Mouse (Mus musculus): Measurements from ENCODE around the gene Wipf2. TPM values are rescaled to one million over a fixed set of nuclear protein-coding genes. Genes with fewer than 3 reads are reported as not detected.
"Not testable (repeated sequence)": the region's sequence is repeated elsewhere in the genome, so short reads cannot be mapped to it uniquely, and the experiment has no call there.

Gene Wipf2
- polyA plus RNA-seq (2015; fragmentation: Nextera tagmentation; extraction: Ambion mirVana): 6.3 and 6.8 TPM in 2 replicates

DNA sequence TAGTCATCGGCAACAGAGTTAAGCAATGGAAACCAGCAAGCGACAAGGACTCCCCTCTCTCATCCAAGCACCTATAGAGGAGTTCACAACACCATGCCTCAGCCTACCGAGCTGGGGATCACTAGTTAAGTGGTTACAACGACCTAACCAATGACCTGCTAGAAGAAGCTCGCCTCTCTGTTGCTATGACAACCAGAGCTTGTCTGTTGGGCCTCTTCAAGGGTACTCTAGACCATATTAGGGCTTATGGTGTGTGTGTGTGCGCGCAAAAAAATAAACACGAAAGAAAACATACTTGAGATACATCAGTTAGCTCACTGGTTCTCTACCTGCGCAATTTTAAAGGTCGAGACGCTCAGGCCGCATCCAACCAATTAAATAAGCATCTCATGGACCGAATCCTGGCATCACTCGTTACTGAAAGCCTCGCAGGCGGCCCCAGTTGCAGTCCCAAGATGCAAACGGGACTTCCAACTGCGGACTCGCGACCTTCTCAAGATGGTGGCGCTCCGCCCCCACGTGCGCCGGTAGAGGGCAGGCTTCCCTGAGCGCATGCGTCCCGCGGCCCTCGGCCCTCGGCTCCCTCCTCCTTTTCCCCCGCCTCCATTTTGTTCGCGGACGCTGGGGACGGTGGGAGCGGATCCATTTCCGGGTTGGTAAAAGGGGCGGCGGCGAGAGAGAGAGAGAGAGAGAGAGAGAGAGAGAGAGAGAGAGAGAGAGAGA, at the start of gene Wipf2:
TSS of gene Wipf2 (plus strand) at position 611 of the 723 bp plus-strand sequence.
- Histone ChIP-seq H3K4me3 (peak within 1 kb of the TSS; percentile 62), H3K9ac (peak within 1 kb of the TSS; percentile 84), H3K4me2 (peak within 1 kb of the TSS; percentile 70), H3K9me3 (no peaks in the 10 kb centered on the region), H3K36me3 (peaks cover 17% of the 10 kb centered on the region), H3K4me1 (peaks cover 13% of the 10 kb centered on the region), H3K27ac (peak within 1 kb of the TSS; percentile 94), H3K27me3 (no peaks in the 10 kb centered on the region)
- WGBS: 8% methylated on average over 32 of the region's 41 CpGs
- peak; percentile 90 for ATAC-seq (ENCODE audit: insufficient number of reproducible peaks, insufficient read depth, low FRiP score, low TSS enrichment, low read depth)

- Histone ChIP-seq H3K4me1 (no peaks in the 10 kb centered on the region), H3K4me2 (no peak overlapping the region), H3K27me3 (no peaks in the 10 kb centered on the region), H3K9me3 (no peaks in the 10 kb centered on the region), H3K27ac (no peak overlapping the region), H3K9ac (no peak overlapping the region), H3K36me3 (peaks cover 94% of the 10 kb centered on the region), H3K4me3 (no peak overlapping the region)
- 95% methylated on average over 1 of the region's 1 CpGs for WGBS
- ATAC-seq (ENCODE audit: insufficient number of reproducible peaks, insufficient read depth, low FRiP score, low TSS enrichment, low read depth): no peak
These were observed 46.7 kb upstream of the Wipf2 start for GRCm38 (mm10) chr11:98816706-98817239.

- Histone ChIP-seq H3K36me3 (peaks cover 96% of the 10 kb centered on the region), H3K9me3 (no peaks in the 10 kb centered on the region), H3K4me3 (no peak overlapping the region), H3K27me3 (no peaks in the 10 kb centered on the region), H3K9ac (no peak overlapping the region), H3K27ac (no peak overlapping the region), H3K4me2 (no peak overlapping the region), H3K4me1 (no peaks in the 10 kb centered on the region)
- ATAC-seq (ENCODE audit: insufficient number of reproducible peaks, insufficient read depth, low FRiP score, low TSS enrichment, low read depth): no peak
- 98% methylated on average over 5 of the region's 5 CpGs for WGBS
These were observed 42.5 kb upstream of the Wipf2 start for GRCm38 (mm10) chr11:98820968-98821367.

DNA sequence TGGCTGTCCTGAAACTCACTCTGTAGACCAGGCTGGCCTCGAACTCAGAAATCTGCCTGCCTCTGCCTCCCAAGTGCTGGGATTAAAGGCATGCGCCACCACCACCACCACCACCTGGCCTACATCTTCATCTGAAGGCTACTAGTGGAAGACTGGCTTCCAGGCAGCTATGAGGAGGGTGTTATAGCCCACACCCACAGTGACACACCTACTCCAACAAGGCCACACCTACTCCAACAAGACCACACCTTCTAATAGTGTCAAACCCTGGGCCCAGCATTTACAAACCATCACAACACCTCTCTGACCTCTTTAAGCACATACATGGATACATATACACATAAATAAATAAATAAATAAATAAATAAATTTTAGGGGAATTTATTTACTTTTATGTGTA, 37.4 kb upstream of the Wipf2 start:
- ATAC-seq (ENCODE audit: insufficient number of reproducible peaks, insufficient read depth, low FRiP score, low TSS enrichment, low read depth); H3K4me1 ChIP-seq; H3K9me3 ChIP-seq; H3K4me3 ChIP-seq; H3K9ac ChIP-seq; H3K4me2 ChIP-seq; H3K27me3 ChIP-seq; H3K27ac ChIP-seq: not testable (repeated sequence)
- 98% methylated on average over 2 of the region's 2 CpGs for WGBS
- H3K36me3 ChIP-seq: peaks cover 89% of the 10 kb centered on the region

GRCm38 (mm10) chr11:98827877-98828276, 35.6 kb upstream of the Wipf2 start:
- no peak for ATAC-seq (ENCODE audit: insufficient number of reproducible peaks, insufficient read depth, low FRiP score, low TSS enrichment, low read depth)
- 88% methylated on average over 2 of the region's 2 CpGs for WGBS
- no peaks in the 10 kb centered on the region for H3K4me1 ChIP-seq
- H3K4me2 ChIP-seq: no peak overlapping the region
- H3K4me3 ChIP-seq: no peak overlapping the region
- H3K27ac ChIP-seq: no peak overlapping the region
- no peaks in the 10 kb centered on the region for H3K27me3 ChIP-seq
- peaks cover 89% of the 10 kb centered on the region for H3K36me3 ChIP-seq
- no peak overlapping the region for H3K9ac ChIP-seq
- H3K9me3 ChIP-seq: no peaks in the 10 kb centered on the region

DNA sequence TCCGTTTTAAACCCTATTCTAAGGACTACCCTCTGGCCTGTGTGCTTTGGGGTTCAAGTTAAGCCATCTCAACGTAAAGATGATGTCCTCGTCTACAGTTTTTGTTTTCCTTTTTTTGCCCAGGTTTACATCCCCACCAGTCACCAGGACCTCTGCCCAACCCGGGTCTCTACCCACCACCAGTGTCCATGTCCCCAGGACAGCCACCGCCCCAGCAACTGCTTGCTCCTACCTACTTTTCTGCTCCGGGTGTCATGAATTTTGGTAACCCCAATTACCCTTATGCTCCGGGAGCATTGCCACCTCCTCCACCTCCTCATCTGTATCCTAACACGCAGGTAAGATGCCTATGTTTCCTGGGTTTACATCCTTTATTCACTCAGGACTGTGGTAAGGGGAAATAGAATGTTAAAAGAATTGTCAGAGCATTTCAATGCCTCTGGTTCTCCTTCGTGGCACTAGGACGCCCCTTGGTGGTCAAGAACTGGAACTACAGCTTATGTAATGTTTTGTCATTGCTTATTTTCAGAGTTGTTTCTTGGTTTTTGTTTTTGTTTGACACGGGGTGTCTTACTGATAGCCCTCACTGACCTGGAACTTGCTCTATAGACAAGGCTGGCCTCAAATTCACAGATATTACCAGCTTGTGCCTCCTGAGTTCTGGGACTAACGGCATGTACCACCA, 34.2 kb upstream of the Wipf2 start:
- WGBS: 76% methylated on average over 12 of the region's 12 CpGs
- Histone ChIP-seq H3K36me3 (peaks cover 90% of the 10 kb centered on the region), H3K4me1 (no peaks in the 10 kb centered on the region), H3K4me3 (no peak overlapping the region), H3K9me3 (no peaks in the 10 kb centered on the region), H3K9ac (no peak overlapping the region; the same call in 1 of the 2 replicates), H3K27ac (no peak overlapping the region), H3K27me3 (no peaks in the 10 kb centered on the region), H3K4me2 (no peak overlapping the region)
- no peak for ATAC-seq (ENCODE audit: insufficient number of reproducible peaks, insufficient read depth, low FRiP score, low TSS enrichment, low read depth)

- Histone ChIP-seq H3K9me3 (no peaks in the 10 kb centered on the region), H3K36me3 (peaks cover 90% of the 10 kb centered on the region), H3K4me1 (peaks cover 4% of the 10 kb centered on the region; the same call in 1 of the 2 replicates), H3K27me3 (no peaks in the 10 kb centered on the region), H3K4me2 (no peak overlapping the region), H3K9ac (no peak overlapping the region; the same call in 1 of the 2 replicates), H3K27ac (no peak overlapping the region), H3K4me3 (no peak overlapping the region)
- ATAC-seq (ENCODE audit: insufficient number of reproducible peaks, insufficient read depth, low FRiP score, low TSS enrichment, low read depth): no peak
- 79% methylated on average over 4 of the region's 4 CpGs for WGBS
These were observed 33.6 kb upstream of the Wipf2 start for GRCm38 (mm10) chr11:98829875-98830274.

- no peak overlapping the region for H3K4me2 ChIP-seq
- peaks cover 41% of the 10 kb centered on the region for H3K36me3 ChIP-seq
- peaks cover 34% of the 10 kb centered on the region for H3K27me3 ChIP-seq
- no peak overlapping the region for H3K4me3 ChIP-seq
- H3K9me3 ChIP-seq: no peaks in the 10 kb centered on the region
- 49% methylated on average over 5 of the region's 5 CpGs for WGBS
- H3K27ac ChIP-seq: no peak overlapping the region
- no peak overlapping the region for H3K9ac ChIP-seq
- H3K4me1 ChIP-seq: peaks cover 38% of the 10 kb centered on the region
- ATAC-seq (ENCODE audit: insufficient number of reproducible peaks, insufficient read depth, low FRiP score, low TSS enrichment, low read depth): no peak
These were observed 28.1 kb upstream of the Wipf2 start for GRCm38 (mm10) chr11:98835296-98835695.

DNA sequence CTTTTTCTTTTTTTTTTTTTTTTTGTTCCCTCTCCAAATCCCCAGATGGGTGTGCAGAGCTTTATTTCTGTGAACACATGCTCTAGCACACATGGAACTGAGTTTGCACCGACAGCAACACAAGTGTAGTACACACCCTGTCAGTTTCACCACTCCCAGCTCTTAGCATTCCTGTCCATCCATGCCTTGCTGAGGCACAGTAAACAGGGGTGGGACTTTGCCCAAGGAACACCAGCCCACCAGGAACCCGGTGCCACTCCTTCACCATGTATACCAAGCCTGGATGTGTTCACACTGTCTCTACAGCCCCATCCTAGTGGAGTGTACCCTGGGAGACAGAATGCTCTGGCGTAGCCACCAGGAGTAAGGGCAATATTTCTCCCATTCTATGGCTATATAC, 27.7 kb upstream of the Wipf2 start:
- no peaks in the 10 kb centered on the region for H3K9me3 ChIP-seq
- H3K9ac ChIP-seq: no peak overlapping the region
- no peak overlapping the region for H3K4me3 ChIP-seq
- peaks cover 38% of the 10 kb centered on the region for H3K4me1 ChIP-seq
- WGBS: 58% methylated on average over 3 of the region's 3 CpGs
- 0 out of 2 replicates have a peak overlapping the region, but pooled peaks have one; percentile 97 for H3K4me2 ChIP-seq
- H3K27ac ChIP-seq: peak overlapping the region; percentile 22; the same call in 1 of the 2 replicates
- ATAC-seq (ENCODE audit: insufficient number of reproducible peaks, insufficient read depth, low FRiP score, low TSS enrichment, low read depth): no peak
- H3K36me3 ChIP-seq: peaks cover 41% of the 10 kb centered on the region
- H3K27me3 ChIP-seq: peaks cover 34% of the 10 kb centered on the region

- 25% methylated on average over 7 of the region's 7 CpGs for WGBS
These were observed 27.3 kb upstream of the Wipf2 start for GRCm38 (mm10) chr11:98836128-98836527.

DNA sequence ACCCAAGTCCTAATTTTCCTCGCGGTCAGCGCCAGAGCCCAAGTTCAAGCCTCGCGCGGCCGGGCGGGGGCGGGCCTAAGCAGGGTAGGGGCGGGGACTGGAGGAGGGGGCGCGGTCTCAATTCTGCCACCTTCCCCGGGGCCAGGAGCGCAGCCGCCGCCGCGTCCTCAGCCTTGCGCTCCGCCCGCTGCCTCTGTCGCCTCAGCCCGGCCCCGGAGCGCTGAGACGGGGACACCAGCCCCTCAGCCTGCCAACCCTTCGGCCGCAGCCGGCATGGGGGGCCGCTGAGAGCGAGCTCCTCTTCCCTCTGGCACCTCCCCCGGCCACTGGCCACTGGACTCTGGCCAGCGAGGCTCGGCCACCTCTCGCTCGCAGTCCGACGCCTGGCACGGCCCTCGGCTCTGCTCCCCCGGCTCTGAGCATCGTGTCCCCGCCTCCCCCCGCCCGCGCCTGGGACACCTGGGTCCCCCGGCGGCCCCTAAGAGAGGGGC, 26.7 kb upstream of the Wipf2 start, which contains the start of gene Rapgefl1:
TSS of gene Rapgefl1 (plus strand) at position 135 of the 491 bp plus-strand sequence.
- H3K36me3 ChIP-seq: peaks cover 33% of the 10 kb centered on the region
- peak within 1 kb of the TSS; percentile 97 for H3K4me2 ChIP-seq
- H3K27ac ChIP-seq: peak within 1 kb of the TSS; percentile 22; the same call in 1 of the 2 replicates
- under 1% methylated on average over 35 of the region's 48 CpGs for WGBS
- ATAC-seq (ENCODE audit: insufficient number of reproducible peaks, insufficient read depth, low FRiP score, low TSS enrichment, low read depth): peak; percentile 82
- H3K9me3 ChIP-seq: no peaks in the 10 kb centered on the region
- peaks cover 38% of the 10 kb centered on the region for H3K4me1 ChIP-seq
- peak within 1 kb of the TSS; percentile 80 for H3K4me3 ChIP-seq
- peaks cover 34% of the 10 kb centered on the region for H3K27me3 ChIP-seq
- peak within 1 kb of the TSS; percentile 83 for H3K9ac ChIP-seq

More at GRCm38 (mm10) chr11:98836128-98836527, 27.3 kb upstream of the Wipf2 start:
- Histone ChIP-seq H3K27ac (peak overlapping the region; percentile 22; the same call in 1 of the 2 replicates), H3K9ac (peak overlapping the region; percentile 83; the same call in 1 of the 2 replicates), H3K9me3 (no peaks in the 10 kb centered on the region), H3K27me3 (peaks cover 34% of the 10 kb centered on the region), H3K36me3 (peaks cover 38% of the 10 kb centered on the region), H3K4me3 (peak overlapping the region; percentile 80), H3K4me1 (peaks cover 38% of the 10 kb centered on the region), H3K4me2 (peak overlapping the region; percentile 97)
- no peak for ATAC-seq (ENCODE audit: insufficient number of reproducible peaks, insufficient read depth, low FRiP score, low TSS enrichment, low read depth)
